Mouse (Mus musculus) neural tube, embryonic 12.5 days (tissue): ENCODE data around the gene Etaa1. TPM values are rescaled to one million over a fixed set of nuclear protein-coding genes. Genes with fewer than 3 reads are reported as not detected.

Experiments used
- ATAC-seq: fragments of 200-750 bp; cut with Nextera tagmentation; 2 replicates; pipeline ENCODE4 v1.8.0; 2017; ENCODE audit warnings: low read depth, mild to moderate bottlenecking, moderate TSS enrichment, moderate library complexity; ENCODE audit not compliant: low FRiP score
- H3K27ac ChIP-seq: fragments of 300-500 bp; sonication (generic); 2 replicates; pipeline ENCODE4 v1.5.1; 2016
- H3K27me3 ChIP-seq: fragments of 300-500 bp; sonication (generic); replicated peaks from 2 replicates; pipeline ENCODE4 v1.6.1; 2016; ENCODE audit warnings: mild to moderate bottlenecking
- H3K36me3 ChIP-seq: fragments of 300-500 bp; sonication (generic); 2 replicates; pipeline ENCODE4 v1.6.1; 2016; ENCODE audit warnings: mild to moderate bottlenecking
- H3K4me1 ChIP-seq: fragments of 300-500 bp; sonication (generic); 2 replicates; pipeline ENCODE4 v1.6.1; 2016
- H3K4me2 ChIP-seq: fragments of 300-500 bp; sonication (generic); replicated peaks from 2 replicates; pipeline ENCODE4 v1.6.1; 2016; ENCODE audit warnings: mild to moderate bottlenecking
- H3K4me3 ChIP-seq: fragments of 300-500 bp; sonication (generic); 2 replicates; pipeline ENCODE4 v1.5.1; 2016
- H3K9ac ChIP-seq: fragments of 300-500 bp; sonication (generic); 2 replicates; pipeline ENCODE4 v1.6.1; 2016; ENCODE audit warnings: mild to moderate bottlenecking
- H3K9me3 ChIP-seq: fragments of 300-500 bp; sonication (generic); 2 replicates; pipeline ENCODE4 v1.6.1; 2016; ENCODE audit warnings: mild to moderate bottlenecking
- WGBS: fragments of 180-500 bp; shearing (Covaris S2); methylation state at CpG from one replicate; pipeline ENCODE4 v1.1.7; 2016; 5-methylcytosine and 5-hydroxymethylcytosine counted together
- polyA plus RNA-seq: library from polyadenylated mRNA; unstranded; fragments of >200 nt; fragmentation: Nextera tagmentation; extraction: Ambion mirVana; gene quantifications from 2 replicates; pipeline ENCODE4 v1.2.1, GENCODE M21; 2016

The Etaa1 gene
- 12.3 and 13.7 TPM in 2 replicates for polyA plus RNA-seq

DNA sequence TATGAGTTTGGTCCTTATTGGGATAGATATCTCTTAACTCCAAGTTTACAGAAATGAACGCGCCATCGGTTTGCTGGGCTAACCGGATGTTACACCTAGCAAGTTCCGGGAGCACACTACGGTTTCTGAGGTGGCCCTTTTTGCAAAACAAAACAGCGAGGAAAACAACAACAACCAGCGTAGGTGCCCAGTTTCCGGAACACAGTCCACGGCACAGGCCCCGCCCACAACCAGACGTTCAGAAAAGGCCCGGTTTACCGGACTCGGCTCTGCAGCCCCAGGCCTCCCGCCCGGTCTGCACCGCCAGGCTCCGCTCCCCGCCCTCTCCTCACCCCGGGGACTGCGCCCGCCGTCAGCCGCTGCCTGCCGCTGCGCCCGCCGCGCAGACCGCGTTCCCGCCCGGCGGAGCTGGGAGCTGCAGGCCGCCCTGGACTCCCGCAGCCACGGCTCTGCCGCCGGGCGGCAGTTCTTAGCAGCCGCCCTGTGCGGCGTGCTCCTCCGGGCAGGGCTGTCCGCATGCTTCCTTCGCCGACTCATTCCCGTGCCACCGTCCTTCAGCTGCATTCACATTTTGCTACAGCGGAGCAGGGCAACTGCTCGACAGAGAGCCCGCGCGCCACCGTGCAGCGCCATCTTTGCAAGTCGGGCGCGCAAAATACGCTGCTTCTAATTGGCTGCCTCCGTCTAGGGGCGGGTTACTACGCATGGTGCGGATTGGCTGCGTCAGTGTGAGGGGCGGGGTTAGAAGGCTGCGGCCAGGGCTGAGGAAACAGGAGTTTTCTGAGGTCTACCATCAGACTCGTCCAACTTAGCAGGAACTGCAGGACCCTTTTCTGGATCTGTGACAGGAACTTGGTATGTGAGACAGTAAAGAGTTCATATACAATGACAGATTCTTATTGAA, at the start of gene Etaa1:
Gene Etaa1 (minus strand): TSS at position 645 of the 904 bp plus-strand sequence.
- Histone ChIP-seq H3K27ac (peak within 1 kb of the TSS; percentile 94), H3K27me3 (no peaks in the 10 kb centered on the region), H3K4me3 (peak within 1 kb of the TSS; percentile 95), H3K4me1 (peaks cover 6% of the 10 kb centered on the region; the same call in 1 of the 2 replicates), H3K9ac (peak within 1 kb of the TSS; percentile 95), H3K36me3 (peaks cover 21% of the 10 kb centered on the region), H3K4me2 (peak within 1 kb of the TSS; percentile 68), H3K9me3 (no peaks in the 10 kb centered on the region)
- WGBS: 0% methylated on average over 66 of the region's 69 CpGs
- peak; percentile 100 for ATAC-seq

DNA sequence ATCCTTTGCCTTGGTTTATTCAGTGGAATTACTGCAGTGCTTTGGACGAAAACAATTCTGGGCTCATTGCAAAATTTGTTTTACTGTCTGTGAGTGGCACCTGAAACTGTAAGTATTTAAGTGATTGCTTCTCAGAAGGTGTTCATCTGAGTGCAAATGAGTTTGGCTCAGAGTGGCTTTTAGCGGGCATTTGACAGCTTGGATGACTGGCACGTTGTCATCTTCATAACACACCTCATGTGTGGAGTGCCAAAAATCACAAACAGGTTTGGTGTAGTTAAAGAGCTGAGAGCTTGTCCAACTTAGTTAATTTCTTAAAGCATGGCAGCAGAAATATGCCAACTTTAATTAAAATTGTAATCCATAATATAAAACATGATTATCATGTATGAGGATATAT, 40.5 kb upstream of the Etaa1 start:
- Histone ChIP-seq H3K4me2 (no peak overlapping the region), H3K36me3 (no peaks in the 10 kb centered on the region), H3K9ac (no peak overlapping the region), H3K4me1 (no peaks in the 10 kb centered on the region), H3K4me3 (no peak overlapping the region), H3K27ac (no peak overlapping the region), H3K9me3 (no peaks in the 10 kb centered on the region), H3K27me3 (no peaks in the 10 kb centered on the region)
- no peak for ATAC-seq
- whole genome bisulfite sequencing: 93% methylated on average over 3 of the region's 3 CpGs

DNA sequence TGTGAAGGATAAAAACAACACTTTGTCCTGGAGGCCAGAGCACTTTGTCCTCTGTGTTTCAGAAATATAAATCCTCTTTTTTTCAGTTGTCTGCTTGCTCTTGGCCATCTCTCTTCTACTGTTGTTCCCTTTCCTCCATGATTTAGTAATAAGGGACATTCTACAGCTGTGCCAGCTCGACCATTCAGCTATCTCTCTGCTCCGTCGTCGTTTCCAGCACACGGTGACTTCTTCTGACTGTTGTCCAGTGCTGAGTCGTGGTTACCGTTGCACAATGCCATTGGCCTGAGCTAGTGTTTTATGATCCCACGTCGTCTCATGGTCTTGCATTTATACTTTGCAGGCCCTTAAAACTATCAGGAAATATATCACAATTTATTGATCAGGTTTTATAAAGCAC, 38.6 kb upstream of the Etaa1 start:
- H3K9me3 ChIP-seq: no peaks in the 10 kb centered on the region

DNA sequence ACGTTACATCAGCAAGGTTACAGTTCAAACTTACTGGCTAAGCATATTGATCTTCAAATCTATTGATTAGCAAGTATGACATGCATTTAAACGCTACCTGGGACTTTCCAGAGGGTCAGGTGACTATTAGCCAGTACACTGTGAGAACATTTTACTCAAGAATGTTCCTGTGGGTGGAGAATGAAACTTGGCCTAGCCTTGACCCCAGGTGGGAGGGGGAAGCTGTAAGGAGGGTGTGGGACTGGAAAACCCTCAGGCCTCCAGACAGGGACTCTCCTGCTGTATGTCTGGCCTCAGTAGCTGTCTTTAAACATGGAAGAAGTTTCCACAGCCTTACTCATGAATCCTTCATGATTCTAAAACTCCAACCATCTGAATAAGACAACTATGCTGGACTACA, 29.7 kb upstream of the Etaa1 start:
- Histone ChIP-seq H3K4me2 (no peak overlapping the region), H3K36me3 (no peaks in the 10 kb centered on the region), H3K27ac (no peak overlapping the region), H3K4me3 (no peak overlapping the region), H3K27me3 (no peaks in the 10 kb centered on the region), H3K4me1 (no peaks in the 10 kb centered on the region), H3K9ac (no peak overlapping the region), H3K9me3 (no peaks in the 10 kb centered on the region)
- ATAC-seq: no peak
- WGBS: 83% methylated on average over 2 of the region's 2 CpGs

More for the DNA sequence above, 38.6 kb upstream of the Etaa1 start:
- H3K4me2 ChIP-seq: no peak overlapping the region
- no peak overlapping the region for H3K4me3 ChIP-seq
- ATAC-seq: no peak
- no peaks in the 10 kb centered on the region for H3K4me1 ChIP-seq
- H3K27ac ChIP-seq: no peak overlapping the region
- WGBS: 88% methylated on average over 9 of the region's 9 CpGs
- no peaks in the 10 kb centered on the region for H3K27me3 ChIP-seq
- no peaks in the 10 kb centered on the region for H3K36me3 ChIP-seq
- H3K9ac ChIP-seq: no peak overlapping the region

GRCm38 (mm10) chr11:17981246-17981645, 27.6 kb upstream of the Etaa1 start:
- H3K27me3 ChIP-seq: no peaks in the 10 kb centered on the region
- H3K4me3 ChIP-seq: no peak overlapping the region
- H3K4me2 ChIP-seq: no peak overlapping the region
- no peaks in the 10 kb centered on the region for H3K36me3 ChIP-seq
- no peak overlapping the region for H3K9ac ChIP-seq
- H3K9me3 ChIP-seq: no peaks in the 10 kb centered on the region
- WGBS: 70% methylated on average over 4 of the region's 4 CpGs
- no peaks in the 10 kb centered on the region for H3K4me1 ChIP-seq
- no peak for ATAC-seq
- no peak overlapping the region for H3K27ac ChIP-seq

- Histone ChIP-seq H3K4me1 (no peaks in the 10 kb centered on the region), H3K27me3 (no peaks in the 10 kb centered on the region), H3K9me3 (no peaks in the 10 kb centered on the region), H3K4me3 (no peak overlapping the region), H3K27ac (no peak overlapping the region), H3K36me3 (no peaks in the 10 kb centered on the region), H3K4me2 (no peak overlapping the region), H3K9ac (no peak overlapping the region)
- ATAC-seq: no peak
- WGBS: 89% methylated on average over 3 of the region's 3 CpGs
Observed at GRCm38 (mm10) chr11:17975581-17975980, 21.9 kb upstream of the Etaa1 start.

GRCm38 (mm10) chr11:17952791-17953190, 884 bp downstream of the Etaa1 start:
- Histone ChIP-seq H3K9me3 (no peaks in the 10 kb centered on the region), H3K27me3 (no peaks in the 10 kb centered on the region), H3K27ac (no peak overlapping the region), H3K4me1 (peaks cover 6% of the 10 kb centered on the region; the same call in 1 of the 2 replicates), H3K4me2 (peak overlapping the region; percentile 68), H3K9ac (peak overlapping the region; percentile 95; the same call in 1 of the 2 replicates), H3K36me3 (peaks cover 22% of the 10 kb centered on the region), H3K4me3 (peak overlapping the region; percentile 95)
- WGBS: 3% methylated on average over 3 of the region's 3 CpGs
- no peak for ATAC-seq

DNA sequence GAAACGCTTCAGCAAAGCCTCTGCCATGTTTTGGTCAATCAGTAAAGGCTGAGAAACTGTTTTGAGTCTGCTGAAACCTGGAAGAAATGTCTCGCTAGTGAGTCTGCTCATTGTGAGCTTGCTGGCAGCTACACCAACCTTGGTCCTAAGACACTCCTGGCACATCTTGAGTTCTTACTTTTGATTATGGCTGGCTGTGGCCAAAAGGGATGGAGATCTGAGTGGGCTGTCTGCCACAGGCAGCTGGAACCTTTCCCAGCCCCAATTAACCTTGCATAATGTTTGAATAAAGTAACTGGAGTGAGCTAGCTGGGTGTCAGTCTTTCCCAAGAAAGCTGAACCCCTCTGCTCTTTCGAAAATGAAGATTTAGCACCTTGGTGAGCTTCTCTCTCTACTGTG, 2.3 kb downstream of the Etaa1 start:
- Histone ChIP-seq H3K9ac (no peak overlapping the region), H3K27me3 (no peaks in the 10 kb centered on the region), H3K4me2 (no peak overlapping the region), H3K4me3 (no peak overlapping the region), H3K36me3 (peaks cover 34% of the 10 kb centered on the region), H3K9me3 (no peaks in the 10 kb centered on the region), H3K4me1 (peaks cover 6% of the 10 kb centered on the region; the same call in 1 of the 2 replicates), H3K27ac (no peak overlapping the region)
- no peak for ATAC-seq
- 96% methylated on average over 3 of the region's 3 CpGs for WGBS

DNA sequence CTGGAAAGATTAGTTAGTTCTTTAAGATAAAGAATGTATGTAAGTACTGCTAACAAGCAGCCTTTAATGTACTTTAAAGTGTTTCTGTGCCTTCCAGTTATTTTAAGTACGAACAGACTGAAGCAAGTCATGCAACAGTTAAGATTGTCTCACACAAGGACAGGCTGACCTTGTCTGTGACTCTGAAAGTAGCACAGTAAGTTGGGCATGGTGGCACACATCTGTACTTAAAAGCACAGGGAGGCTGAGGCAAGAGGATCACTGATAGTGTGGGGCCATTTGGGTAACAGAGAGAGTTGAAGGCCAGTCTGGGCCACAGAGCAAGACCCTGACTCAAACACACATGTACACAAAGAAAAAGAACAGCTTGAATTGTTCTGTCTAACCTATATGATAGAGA, 14.5 kb downstream of the Etaa1 start:
- no peak overlapping the region for H3K4me2 ChIP-seq
- no peaks in the 10 kb centered on the region for H3K27me3 ChIP-seq
- WGBS: 91% methylated on average over 1 of the region's 1 CpGs
- H3K36me3 ChIP-seq: peaks cover 6% of the 10 kb centered on the region; the same call in 1 of the 2 replicates
- H3K9me3 ChIP-seq: no peaks in the 10 kb centered on the region
- no peak overlapping the region for H3K9ac ChIP-seq
- H3K27ac ChIP-seq: no peak overlapping the region
- no peak overlapping the region for H3K4me3 ChIP-seq
- no peaks in the 10 kb centered on the region for H3K4me1 ChIP-seq
- no peak for ATAC-seq

- no peak overlapping the region for H3K27ac ChIP-seq
- ATAC-seq: no peak
- no peaks in the 10 kb centered on the region for H3K27me3 ChIP-seq
- H3K9ac ChIP-seq: no peak overlapping the region
- H3K4me3 ChIP-seq: no peak overlapping the region
- peaks cover 5% of the 10 kb centered on the region; the same call in 1 of the 2 replicates for H3K36me3 ChIP-seq
- no peaks in the 10 kb centered on the region for H3K4me1 ChIP-seq
- H3K9me3 ChIP-seq: no peaks in the 10 kb centered on the region
- no peak overlapping the region for H3K4me2 ChIP-seq
Observed at GRCm38 (mm10) chr11:17937931-17938330, 15.7 kb downstream of the Etaa1 start.

GRCm38 (mm10) chr11:17917905-17918304, 35.8 kb downstream of the Etaa1 start:
- no peak overlapping the region for H3K27ac ChIP-seq
- H3K4me2 ChIP-seq: no peak overlapping the region
- no peak overlapping the region for H3K4me3 ChIP-seq
- ATAC-seq: no peak
- H3K9ac ChIP-seq: no peak overlapping the region
- H3K36me3 ChIP-seq: no peaks in the 10 kb centered on the region
- H3K27me3 ChIP-seq: no peaks in the 10 kb centered on the region
- no peaks in the 10 kb centered on the region for H3K9me3 ChIP-seq
- 73% methylated on average over 4 of the region's 4 CpGs for WGBS
- no peaks in the 10 kb centered on the region for H3K4me1 ChIP-seq

- no peak overlapping the region for H3K4me3 ChIP-seq
- no peaks in the 10 kb centered on the region for H3K9me3 ChIP-seq
- H3K9ac ChIP-seq: no peak overlapping the region
- no peak overlapping the region for H3K27ac ChIP-seq
- H3K27me3 ChIP-seq: no peaks in the 10 kb centered on the region
- no peaks in the 10 kb centered on the region for H3K36me3 ChIP-seq
- no peak overlapping the region for H3K4me2 ChIP-seq
- 92% methylated on average over 5 of the region's 5 CpGs for WGBS
- ATAC-seq: no peak
- no peaks in the 10 kb centered on the region for H3K4me1 ChIP-seq
Observed at GRCm38 (mm10) chr11:17917101-17917500, 36.6 kb downstream of the Etaa1 start.

DNA sequence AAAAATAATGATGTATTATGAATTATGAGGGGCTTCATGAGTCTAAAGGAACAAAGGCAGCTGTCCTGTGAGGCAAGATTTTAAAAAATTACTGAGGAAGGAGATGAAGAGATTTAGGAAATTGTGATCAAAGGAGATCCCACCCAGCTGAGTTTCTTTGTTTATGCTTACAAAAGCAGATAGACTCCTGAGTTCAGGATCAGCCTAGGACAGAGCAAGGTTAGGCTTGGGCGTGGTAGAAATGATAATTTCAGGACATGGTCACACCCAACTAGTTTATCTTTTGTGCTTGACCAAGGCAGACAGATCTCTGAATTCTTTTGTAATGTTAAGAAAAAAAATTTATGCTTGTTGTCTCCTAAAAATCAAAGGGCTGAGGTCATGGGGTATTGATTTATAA, 37.2 kb downstream of the Etaa1 start:
- Histone ChIP-seq H3K4me3 (no peak overlapping the region), H3K27me3 (no peaks in the 10 kb centered on the region), H3K4me2 (no peak overlapping the region), H3K9me3 (no peaks in the 10 kb centered on the region), H3K9ac (no peak overlapping the region), H3K4me1 (no peaks in the 10 kb centered on the region), H3K27ac (no peak overlapping the region), H3K36me3 (no peaks in the 10 kb centered on the region)
- no peak for ATAC-seq
- 86% methylated on average over 1 of the region's 1 CpGs for WGBS
